Mouse (Mus musculus): ENCODE measurements around the gene Mgat4d. TPM values are rescaled to one million over a fixed set of nuclear protein-coding genes. Genes with fewer than 3 reads are reported as not detected.

The Mgat4d gene
- polyA plus RNA-seq, 1 experiment from 2014 or later, result not detected

GRCm38 (mm10) chr8:83331567-83331898 lies 16.7 kb upstream of the Mgat4d start:
- Histone ChIP-seq H3K4me1 (ENCODE audit: insufficient read depth, low read length) (peaks cover 9% of the 10 kb centered on the region), H3K4me2 (replicated peaks; ENCODE audit: low read depth, low read length) (peak overlapping the region; percentile 79), H3K9ac (replicated peaks; ENCODE audit: low read length) (peak overlapping the region; percentile 86), H3K36me3 (ENCODE audit: insufficient read depth, low read length) (peaks cover 4% of the 10 kb centered on the region; the same call in 1 of the 2 replicates), H3K4me3 (ENCODE audit: low read length) (peak overlapping the region; percentile 95), H3K9me3 (ENCODE audit: low read length) (no peaks in the 10 kb centered on the region), H3K27me3 (ENCODE audit: insufficient read depth, low read length) (no peaks in the 10 kb centered on the region), H3K27ac (ENCODE audit: low read length) (no peak overlapping the region)
- 9% methylated on average over 7 of the region's 7 CpGs for WGBS
- no peak for ATAC-seq (ENCODE audit: low FRiP score, low TSS enrichment)

GRCm38 (mm10) chr8:83331899-83332697 lies 16.2 kb upstream of the Mgat4d start, which contains the start of gene Elmod2:
Gene Elmod2 (minus strand): TSS chr8:83332486.
- peaks cover 9% of the 10 kb centered on the region for H3K4me1 ChIP-seq (ENCODE audit: insufficient read depth, low read length)
- peak within 1 kb of the TSS; percentile 79 for H3K4me2 ChIP-seq (replicated peaks; ENCODE audit: low read depth, low read length)
- WGBS, result under 1% methylated on average over 85 of the region's 85 CpGs
- 0 out of 2 replicates have a peak within 1 kb of the TSS, but pooled peaks have one; percentile 29 for H3K27ac ChIP-seq (ENCODE audit: low read length)
- H3K9me3 ChIP-seq (ENCODE audit: low read length), result no peaks in the 10 kb centered on the region
- H3K36me3 ChIP-seq (ENCODE audit: insufficient read depth, low read length), result peaks cover 4% of the 10 kb centered on the region; the same call in 1 of the 2 replicates
- peak; percentile 100 for ATAC-seq (ENCODE audit: low FRiP score, low TSS enrichment)
- peak within 1 kb of the TSS; percentile 86 for H3K9ac ChIP-seq (replicated peaks; ENCODE audit: low read length)
- H3K27me3 ChIP-seq (ENCODE audit: insufficient read depth, low read length), result no peaks in the 10 kb centered on the region
- H3K4me3 ChIP-seq (ENCODE audit: low read length), result peak within 1 kb of the TSS; percentile 95

DNA sequence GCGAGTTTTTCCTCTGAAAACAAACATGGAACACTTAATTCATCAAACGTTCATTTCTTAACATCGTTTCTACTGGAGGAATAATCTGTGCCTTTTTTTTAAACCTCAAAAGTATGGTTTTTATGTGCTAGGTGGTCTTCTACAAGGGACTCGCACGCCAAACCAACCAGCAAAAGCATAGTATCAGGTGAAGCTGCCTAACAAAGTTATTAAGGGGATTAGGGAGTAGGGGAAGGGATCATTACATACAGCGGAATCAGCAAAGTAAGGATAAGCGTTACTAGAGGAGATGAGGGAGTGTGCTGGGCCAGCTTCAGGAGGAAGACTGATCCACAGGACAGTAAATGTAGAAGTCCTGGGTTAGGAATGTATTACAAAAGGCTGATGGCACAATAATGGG lies 15.4 kb upstream of the Mgat4d start:
- Histone ChIP-seq H3K27ac (ENCODE audit: low read length) (no peak overlapping the region), H3K36me3 (ENCODE audit: insufficient read depth, low read length) (peaks cover 4% of the 10 kb centered on the region; the same call in 1 of the 2 replicates), H3K4me1 (ENCODE audit: insufficient read depth, low read length) (peaks cover 9% of the 10 kb centered on the region), H3K9me3 (ENCODE audit: low read length) (no peaks in the 10 kb centered on the region), H3K27me3 (ENCODE audit: insufficient read depth, low read length) (no peaks in the 10 kb centered on the region), H3K9ac (replicated peaks; ENCODE audit: low read length) (peak overlapping the region; percentile 65), H3K4me3 (ENCODE audit: low read length) (peak overlapping the region; percentile 95), H3K4me2 (replicated peaks; ENCODE audit: low read depth, low read length) (peak overlapping the region; percentile 79)
- ATAC-seq (ENCODE audit: low FRiP score, low TSS enrichment), result peak; percentile 25; the same call in 1 of the 2 replicates
- 7% methylated on average over 7 of the region's 7 CpGs for WGBS

DNA sequence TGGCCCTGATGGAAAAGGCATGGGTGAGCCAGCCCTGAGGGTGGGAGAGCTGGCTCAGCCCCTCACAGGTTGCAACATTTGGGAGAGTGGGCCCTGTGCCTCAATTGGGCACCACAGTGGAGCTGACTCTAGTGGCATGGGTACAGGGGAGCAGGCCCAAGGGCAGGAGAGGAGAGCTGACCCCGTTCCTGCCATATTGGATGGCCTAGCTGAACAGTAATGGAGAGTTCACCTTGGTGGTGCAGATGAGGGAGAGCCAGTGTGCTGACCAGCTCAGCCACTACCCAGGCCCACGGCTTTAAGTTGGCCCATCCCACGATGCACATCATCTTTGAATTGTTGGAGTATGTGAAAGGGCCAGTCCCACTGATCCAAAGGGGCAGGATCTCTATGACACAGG lies 6.2 kb upstream of the Mgat4d start:
- H3K27me3 ChIP-seq (ENCODE audit: insufficient read depth, low read length), result no peaks in the 10 kb centered on the region
- no peak overlapping the region for H3K9ac ChIP-seq (replicated peaks; ENCODE audit: low read length)
- H3K4me3 ChIP-seq (ENCODE audit: low read length), result no peak overlapping the region
- WGBS, result 87% methylated on average over 3 of the region's 3 CpGs
- no peaks in the 10 kb centered on the region for H3K4me1 ChIP-seq (ENCODE audit: insufficient read depth, low read length)
- H3K27ac ChIP-seq (ENCODE audit: low read length), result no peak overlapping the region
- peak; percentile 49; the same call in 1 of the 2 replicates for ATAC-seq (ENCODE audit: low FRiP score, low TSS enrichment)
- no peaks in the 10 kb centered on the region for H3K9me3 ChIP-seq (ENCODE audit: low read length)
- no peak overlapping the region for H3K4me2 ChIP-seq (replicated peaks; ENCODE audit: low read depth, low read length)
- no peaks in the 10 kb centered on the region for H3K36me3 ChIP-seq (ENCODE audit: insufficient read depth, low read length)

GRCm38 (mm10) chr8:83342693-83343092 lies 5.6 kb upstream of the Mgat4d start:
- H3K9ac ChIP-seq (replicated peaks; ENCODE audit: low read length), result no peak overlapping the region
- no peaks in the 10 kb centered on the region for H3K4me1 ChIP-seq (ENCODE audit: insufficient read depth, low read length)
- H3K36me3 ChIP-seq (ENCODE audit: insufficient read depth, low read length), result no peaks in the 10 kb centered on the region
- H3K9me3 ChIP-seq (ENCODE audit: low read length), result no peaks in the 10 kb centered on the region
- no peak overlapping the region for H3K4me3 ChIP-seq (ENCODE audit: low read length)
- no peaks in the 10 kb centered on the region for H3K27me3 ChIP-seq (ENCODE audit: insufficient read depth, low read length)
- ATAC-seq (ENCODE audit: low FRiP score, low TSS enrichment), result no peak
- no peak overlapping the region for H3K27ac ChIP-seq (ENCODE audit: low read length)
- H3K4me2 ChIP-seq (replicated peaks; ENCODE audit: low read depth, low read length), result no peak overlapping the region

DNA sequence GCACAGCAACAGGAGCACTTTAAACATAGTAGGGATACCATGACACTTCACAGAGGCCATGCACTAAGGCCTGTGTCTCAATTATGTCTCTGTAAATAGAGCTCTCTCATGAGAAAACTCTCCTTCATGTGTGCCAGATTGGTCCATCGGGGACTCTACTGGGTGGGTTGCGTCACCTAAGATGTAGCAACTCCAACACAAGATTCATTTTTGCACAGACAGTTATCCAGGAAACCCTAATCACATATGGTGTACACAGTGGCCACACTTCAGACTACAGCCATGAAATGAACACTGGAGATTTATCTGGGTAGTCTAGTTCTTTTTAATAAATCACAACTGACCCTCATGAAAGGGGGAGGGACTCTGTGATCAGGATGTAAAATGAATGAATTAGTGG lies 3.0 kb downstream of the Mgat4d start:
- Histone ChIP-seq H3K4me3 (ENCODE audit: low read length) (no peak overlapping the region), H3K9ac (replicated peaks; ENCODE audit: low read length) (no peak overlapping the region), H3K27ac (ENCODE audit: low read length) (no peak overlapping the region), H3K4me2 (replicated peaks; ENCODE audit: low read depth, low read length) (no peak overlapping the region), H3K4me1 (ENCODE audit: insufficient read depth, low read length) (no peaks in the 10 kb centered on the region), H3K27me3 (ENCODE audit: insufficient read depth, low read length) (no peaks in the 10 kb centered on the region), H3K36me3 (ENCODE audit: insufficient read depth, low read length) (no peaks in the 10 kb centered on the region), H3K9me3 (ENCODE audit: low read length) (no peaks in the 10 kb centered on the region)
- no peak for ATAC-seq (ENCODE audit: low FRiP score, low TSS enrichment)
- WGBS, result 90% methylated on average over 2 of the region's 2 CpGs

GRCm38 (mm10) chr8:83363156-83363769 lies 15.0 kb downstream of the Mgat4d start:
- Histone ChIP-seq H3K27ac (ENCODE audit: low read length) (no peak overlapping the region), H3K4me3 (ENCODE audit: low read length) (no peak overlapping the region), H3K36me3 (ENCODE audit: insufficient read depth, low read length) (no peaks in the 10 kb centered on the region), H3K4me1 (ENCODE audit: insufficient read depth, low read length) (no peaks in the 10 kb centered on the region), H3K9ac (replicated peaks; ENCODE audit: low read length) (no peak overlapping the region), H3K27me3 (ENCODE audit: insufficient read depth, low read length) (no peaks in the 10 kb centered on the region), H3K4me2 (replicated peaks; ENCODE audit: low read depth, low read length) (no peak overlapping the region), H3K9me3 (ENCODE audit: low read length) (no peaks in the 10 kb centered on the region)
- ATAC-seq (ENCODE audit: low FRiP score, low TSS enrichment), result peak; percentile 88
- WGBS, result 35% methylated on average over 7 of the region's 7 CpGs

DNA sequence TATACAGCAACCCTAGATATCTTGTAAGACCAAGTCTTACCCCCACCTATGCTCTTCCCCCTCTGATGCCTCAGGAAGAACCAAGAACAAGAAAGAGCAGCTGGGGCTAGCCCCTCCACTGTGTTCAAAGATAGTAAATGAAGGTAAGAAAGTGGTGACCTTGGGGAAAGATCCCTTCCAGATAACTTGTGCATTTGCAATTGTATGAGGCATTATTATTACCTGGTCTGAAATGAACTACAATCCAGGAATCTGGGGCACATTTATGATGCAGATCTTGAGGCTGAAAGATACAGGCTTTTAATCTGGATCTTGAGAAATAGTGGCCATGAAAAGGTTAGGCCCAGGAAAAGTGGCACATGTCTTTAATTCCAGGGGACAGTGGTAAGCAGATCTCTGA lies 29.0 kb downstream of the Mgat4d start:
- Histone ChIP-seq H3K9ac (replicated peaks; ENCODE audit: low read length) (no peak overlapping the region), H3K27me3 (ENCODE audit: insufficient read depth, low read length) (no peaks in the 10 kb centered on the region), H3K9me3 (ENCODE audit: low read length) (no peaks in the 10 kb centered on the region), H3K27ac (ENCODE audit: low read length) (no peak overlapping the region), H3K4me1 (ENCODE audit: insufficient read depth, low read length) (no peaks in the 10 kb centered on the region), H3K36me3 (ENCODE audit: insufficient read depth, low read length) (no peaks in the 10 kb centered on the region), H3K4me3 (ENCODE audit: low read length) (no peak overlapping the region), H3K4me2 (replicated peaks; ENCODE audit: low read depth, low read length) (no peak overlapping the region)
- ATAC-seq (ENCODE audit: low FRiP score, low TSS enrichment), result no peak

DNA sequence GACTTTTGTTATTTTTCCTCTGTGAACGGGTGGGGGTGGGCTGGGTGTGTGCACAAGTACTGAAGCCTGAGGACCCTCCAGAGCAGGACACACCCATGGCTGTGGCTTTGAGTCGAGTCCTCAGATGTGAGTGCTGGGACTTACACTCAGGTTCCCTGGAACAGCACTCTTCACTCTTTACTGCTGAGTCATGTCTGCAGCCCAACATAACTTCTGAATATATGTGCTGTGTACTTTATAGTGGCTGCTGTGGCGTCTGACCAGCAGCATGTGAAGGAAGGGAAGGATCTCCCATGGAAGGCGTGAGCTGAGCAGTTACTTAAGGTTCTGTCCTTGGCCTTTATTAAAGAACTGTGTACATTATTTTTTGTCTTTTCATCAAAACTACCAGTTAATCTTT lies 31.9 kb downstream of the Mgat4d start:
- H3K27me3 ChIP-seq (ENCODE audit: insufficient read depth, low read length), result no peaks in the 10 kb centered on the region
- no peak overlapping the region for H3K9ac ChIP-seq (replicated peaks; ENCODE audit: low read length)
- no peak for ATAC-seq (ENCODE audit: low FRiP score, low TSS enrichment)
- H3K4me1 ChIP-seq (ENCODE audit: insufficient read depth, low read length), result no peaks in the 10 kb centered on the region
- H3K4me2 ChIP-seq (replicated peaks; ENCODE audit: low read depth, low read length), result no peak overlapping the region
- H3K9me3 ChIP-seq (ENCODE audit: low read length), result no peaks in the 10 kb centered on the region
- H3K27ac ChIP-seq (ENCODE audit: low read length), result no peak overlapping the region
- H3K36me3 ChIP-seq (ENCODE audit: insufficient read depth, low read length), result no peaks in the 10 kb centered on the region
- no peak overlapping the region for H3K4me3 ChIP-seq (ENCODE audit: low read length)
- 60% methylated on average over 4 of the region's 4 CpGs for WGBS

DNA sequence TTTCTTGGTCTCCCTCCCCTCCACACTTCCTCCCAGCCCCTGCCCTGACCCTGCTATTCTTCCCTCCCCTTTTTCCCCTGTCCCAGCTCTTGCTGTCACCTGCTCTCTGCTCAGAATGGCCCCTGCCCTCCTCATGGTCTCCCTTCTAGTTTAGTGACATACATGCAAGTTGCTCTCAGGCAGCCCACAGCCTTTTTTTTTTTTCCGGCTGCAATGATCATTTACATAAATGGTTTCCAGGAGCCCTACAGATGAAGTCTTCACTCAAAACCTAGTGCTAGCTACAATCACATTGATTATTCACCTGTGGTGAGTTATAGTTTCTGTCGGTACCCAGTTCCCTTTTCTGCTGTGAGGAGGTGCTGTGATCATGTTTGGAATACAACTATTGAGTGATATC lies 32.7 kb downstream of the Mgat4d start:
- H3K27me3 ChIP-seq (ENCODE audit: insufficient read depth, low read length), result no peaks in the 10 kb centered on the region
- ATAC-seq (ENCODE audit: low FRiP score, low TSS enrichment), result no peak
- H3K4me3 ChIP-seq (ENCODE audit: low read length), result no peak overlapping the region
- no peaks in the 10 kb centered on the region for H3K9me3 ChIP-seq (ENCODE audit: low read length)
- 74% methylated on average over 2 of the region's 2 CpGs for WGBS
- H3K4me2 ChIP-seq (replicated peaks; ENCODE audit: low read depth, low read length), result no peak overlapping the region
- H3K4me1 ChIP-seq (ENCODE audit: insufficient read depth, low read length), result no peaks in the 10 kb centered on the region
- H3K9ac ChIP-seq (replicated peaks; ENCODE audit: low read length), result no peak overlapping the region
- H3K36me3 ChIP-seq (ENCODE audit: insufficient read depth, low read length), result no peaks in the 10 kb centered on the region
- H3K27ac ChIP-seq (ENCODE audit: low read length), result no peak overlapping the region
